Mouse (Mus musculus) neural tube, embryonic 13.5 days (tissue): Measurements from ENCODE around the gene St3gal3. TPM values are rescaled to one million over a fixed set of nuclear protein-coding genes. Genes with fewer than 3 reads are reported as not detected.

Source experiments
- ATAC-seq: fragments of 200-750 bp; cut with Nextera tagmentation; 2 replicates; pipeline ENCODE4 v1.8.0; 2017; ENCODE audit warnings: low read depth, mild to moderate bottlenecking, moderate TSS enrichment, moderate library complexity
- H3K27ac ChIP-seq: fragments of 300-500 bp; sonication (generic); replicated peaks from 2 replicates; pipeline ENCODE4 v1.5.1; 2015; ENCODE audit warnings: moderate library complexity, mild to moderate bottlenecking, inconsistent platforms
- H3K27me3 ChIP-seq: fragments of 300-500 bp; sonication (generic); 2 replicates; pipeline ENCODE4 v1.6.1; 2015; ENCODE audit warnings: mild to moderate bottlenecking, inconsistent platforms
- H3K36me3 ChIP-seq: fragments of 300-500 bp; sonication (generic); 2 replicates; pipeline ENCODE4 v1.6.1; 2015; ENCODE audit warnings: mild to moderate bottlenecking, inconsistent platforms
- H3K4me1 ChIP-seq: fragments of 300-500 bp; sonication (generic); replicated peaks from 2 replicates; pipeline ENCODE4 v1.6.1; 2015; ENCODE audit warnings: inconsistent platforms
- H3K4me2 ChIP-seq: fragments of 300-500 bp; sonication (generic); 2 replicates; pipeline ENCODE4 v1.6.1; 2015; ENCODE audit warnings: inconsistent platforms, mild to moderate bottlenecking, moderate library complexity
- H3K4me3 ChIP-seq: fragments of 300-500 bp; sonication (generic); 2 replicates; pipeline ENCODE4 v1.5.1; 2015; ENCODE audit warnings: mild to moderate bottlenecking, inconsistent platforms
- H3K9ac ChIP-seq: fragments of 300-500 bp; sonication (generic); 2 replicates; pipeline ENCODE4 v1.6.1; 2015; ENCODE audit warnings: moderate library complexity, mild to moderate bottlenecking, inconsistent platforms
- H3K9me3 ChIP-seq: fragments of 300-500 bp; sonication (generic); 2 replicates; pipeline ENCODE4 v1.6.1; 2016; ENCODE audit warnings: inconsistent platforms
- WGBS: fragments of 180-500 bp; shearing (Covaris S2); methylation state at CpG from one replicate; pipeline ENCODE4 v1.1.7; 2015; 5-methylcytosine and 5-hydroxymethylcytosine counted together
- polyA plus RNA-seq: library from polyadenylated mRNA; unstranded; fragments of >200 nt; fragmentation: Nextera tagmentation; extraction: Ambion mirVana; gene quantifications from 2 replicates; pipeline ENCODE4 v1.2.1, GENCODE M21; 2015

The St3gal3 gene
- polyA plus RNA-seq, 1 experiment from 2014 or later: 12.2 TPM

GRCm38 (mm10) chr4:118081608-118082331 lies 52.9 kb downstream of the St3gal3 start:
- Histone ChIP-seq H3K4me3 (no peak overlapping the region), H3K36me3 (no peaks in the 10 kb centered on the region), H3K9ac (no peak overlapping the region), H3K27ac (no peak overlapping the region), H3K4me1 (peaks cover 23% of the 10 kb centered on the region), H3K9me3 (no peaks in the 10 kb centered on the region), H3K27me3 (no peaks in the 10 kb centered on the region), H3K4me2 (no peak overlapping the region)
- ATAC-seq: no peak
- WGBS: 83% methylated on average over 18 of the region's 18 CpGs

GRCm38 (mm10) chr4:118080481-118080880 lies 54.2 kb downstream of the St3gal3 start:
- Histone ChIP-seq H3K4me1 (peaks cover 24% of the 10 kb centered on the region), H3K4me3 (no peak overlapping the region), H3K4me2 (no peak overlapping the region), H3K9me3 (no peaks in the 10 kb centered on the region), H3K27me3 (no peaks in the 10 kb centered on the region), H3K9ac (no peak overlapping the region), H3K36me3 (no peaks in the 10 kb centered on the region), H3K27ac (no peak overlapping the region)
- WGBS: 77% methylated on average over 8 of the region's 8 CpGs
- no peak for ATAC-seq

DNA sequence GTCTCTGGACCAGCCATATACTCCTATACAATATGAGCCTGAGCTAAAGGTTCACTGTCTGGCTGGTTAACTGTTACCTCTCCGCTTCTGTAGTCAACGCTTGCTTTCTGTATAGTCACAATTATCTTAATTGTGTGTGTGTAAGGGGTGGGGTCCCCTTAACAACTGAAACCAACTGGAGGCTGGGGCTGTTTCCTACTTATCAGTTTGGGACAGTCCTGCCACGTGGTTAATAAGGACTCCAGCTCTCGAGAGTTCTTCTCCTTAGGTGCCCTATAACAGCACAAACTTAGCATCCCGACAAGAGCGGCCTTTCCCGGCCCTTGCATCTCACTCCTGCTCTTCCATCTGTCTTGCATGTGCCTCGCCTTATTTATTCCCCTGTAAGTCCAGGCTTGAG lies 55.5 kb downstream of the St3gal3 start:
- no peak overlapping the region for H3K4me2 ChIP-seq
- H3K27ac ChIP-seq: no peak overlapping the region
- WGBS: 85% methylated on average over 8 of the region's 8 CpGs

DNA sequence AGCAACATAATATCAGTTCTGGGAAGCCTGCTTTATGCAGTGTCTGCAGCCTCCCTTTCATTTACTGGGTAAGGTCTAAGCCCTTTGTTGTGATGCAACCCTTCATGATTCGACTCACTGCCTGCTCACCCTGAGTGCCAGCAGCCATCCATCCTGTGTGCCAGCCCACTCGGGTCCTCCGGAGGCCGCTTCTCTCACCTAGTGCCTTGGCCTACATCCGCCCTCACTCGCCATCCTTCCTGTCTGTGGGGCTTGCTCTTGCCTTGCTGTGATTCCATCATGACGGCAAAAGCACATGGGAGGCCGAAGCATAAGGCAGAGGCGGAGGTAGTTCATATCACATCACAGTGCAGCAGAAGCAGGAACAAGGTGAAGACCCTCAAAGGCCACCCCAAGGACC lies 56.1 kb downstream of the St3gal3 start:
- WGBS: 80% methylated on average over 9 of the region's 9 CpGs
- no peak for ATAC-seq
- Histone ChIP-seq H3K9me3 (peaks cover 2% of the 10 kb centered on the region; the same call in 1 of the 2 replicates), H3K27ac (no peak overlapping the region), H3K27me3 (no peaks in the 10 kb centered on the region), H3K9ac (no peak overlapping the region), H3K4me1 (peaks cover 24% of the 10 kb centered on the region), H3K4me2 (no peak overlapping the region), H3K36me3 (no peaks in the 10 kb centered on the region), H3K4me3 (no peak overlapping the region)

More for the DNA sequence above, 55.5 kb downstream of the St3gal3 start:
- H3K27me3 ChIP-seq: no peaks in the 10 kb centered on the region
- H3K36me3 ChIP-seq: no peaks in the 10 kb centered on the region
- H3K9me3 ChIP-seq: peaks cover under 1% of the 10 kb centered on the region; the same call in 1 of the 2 replicates
- ATAC-seq: no peak
- no peak overlapping the region for H3K4me3 ChIP-seq
- no peak overlapping the region for H3K9ac ChIP-seq
- peaks cover 24% of the 10 kb centered on the region for H3K4me1 ChIP-seq

DNA sequence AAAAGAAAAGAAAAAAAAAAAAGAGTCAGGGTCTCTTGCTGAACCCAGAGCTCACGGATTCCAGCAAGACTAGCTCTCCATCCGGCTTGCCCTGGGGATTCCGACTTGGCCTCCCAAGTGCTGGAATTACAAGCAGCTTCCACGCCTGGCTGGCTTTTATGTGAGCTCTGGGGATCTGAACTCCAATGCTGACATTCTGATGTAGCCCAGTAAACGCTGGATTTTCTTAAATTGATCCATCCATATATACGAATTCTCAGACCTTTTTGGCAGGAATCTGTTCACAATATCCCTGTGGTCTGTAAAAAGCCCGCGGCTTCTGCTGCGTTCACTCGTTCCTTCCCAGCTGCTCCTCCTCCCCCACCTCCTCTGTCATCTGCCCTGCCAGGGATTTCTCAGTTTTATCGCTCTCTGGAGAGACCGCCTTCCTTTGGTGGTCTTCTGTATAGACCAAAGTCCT lies 57.4 kb downstream of the St3gal3 start:
- peak overlapping the region; percentile 22; the same call in 1 of the 2 replicates for H3K4me2 ChIP-seq
- no peaks in the 10 kb centered on the region for H3K36me3 ChIP-seq
- H3K27ac ChIP-seq: peak overlapping the region; percentile 67
- peak; percentile 52; the same call in 1 of the 2 replicates for ATAC-seq
- 25% methylated on average over 12 of the region's 12 CpGs for WGBS
- H3K27me3 ChIP-seq: no peaks in the 10 kb centered on the region
- peaks cover 2% of the 10 kb centered on the region; the same call in 1 of the 2 replicates for H3K9me3 ChIP-seq
- peak overlapping the region; percentile 48; the same call in 1 of the 2 replicates for H3K9ac ChIP-seq
- H3K4me3 ChIP-seq: no peak overlapping the region
- H3K4me1 ChIP-seq: peaks cover 21% of the 10 kb centered on the region

GRCm38 (mm10) chr4:118076648-118077047 lies 58.1 kb downstream of the St3gal3 start:
- H3K4me2 ChIP-seq: no peak overlapping the region
- 79% methylated on average over 1 of the region's 1 CpGs for WGBS

DNA sequence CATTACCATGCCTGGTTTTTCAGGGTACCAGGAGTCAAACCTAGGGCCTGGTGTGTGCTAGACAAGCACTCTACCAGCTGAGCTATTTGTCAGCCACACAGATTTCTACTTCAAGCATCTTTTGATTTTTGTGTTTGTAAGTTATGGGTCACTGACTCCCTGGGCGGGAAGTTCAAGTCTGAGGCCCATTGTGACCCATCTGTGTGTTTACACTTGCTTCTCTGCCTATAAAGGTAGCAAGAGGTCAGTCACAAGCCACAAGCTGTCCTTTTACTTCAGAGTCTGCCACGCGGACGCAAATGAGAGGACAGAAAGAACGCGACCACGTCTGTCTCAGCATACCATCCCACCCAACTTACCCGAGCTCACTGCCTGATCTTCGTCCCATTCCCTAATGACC lies 59.4 kb downstream of the St3gal3 start:
- WGBS: 58% methylated on average over 9 of the region's 9 CpGs
- H3K4me1 ChIP-seq: peaks cover 31% of the 10 kb centered on the region
- no peak overlapping the region for H3K4me3 ChIP-seq
- H3K9ac ChIP-seq: no peak overlapping the region
- ATAC-seq: no peak
- no peaks in the 10 kb centered on the region for H3K36me3 ChIP-seq
- no peak overlapping the region for H3K27ac ChIP-seq
- H3K4me2 ChIP-seq: no peak overlapping the region
- no peaks in the 10 kb centered on the region for H3K27me3 ChIP-seq
- peaks cover 2% of the 10 kb centered on the region; the same call in 1 of the 2 replicates for H3K9me3 ChIP-seq

More at GRCm38 (mm10) chr4:118076648-118077047, 58.1 kb downstream of the St3gal3 start:
- H3K9ac ChIP-seq: no peak overlapping the region
- ATAC-seq: no peak
- H3K27me3 ChIP-seq: no peaks in the 10 kb centered on the region
- no peak overlapping the region for H3K4me3 ChIP-seq
- H3K4me1 ChIP-seq: peaks cover 27% of the 10 kb centered on the region
- peaks cover 2% of the 10 kb centered on the region; the same call in 1 of the 2 replicates for H3K9me3 ChIP-seq
- H3K36me3 ChIP-seq: no peaks in the 10 kb centered on the region
- H3K27ac ChIP-seq: no peak overlapping the region

DNA sequence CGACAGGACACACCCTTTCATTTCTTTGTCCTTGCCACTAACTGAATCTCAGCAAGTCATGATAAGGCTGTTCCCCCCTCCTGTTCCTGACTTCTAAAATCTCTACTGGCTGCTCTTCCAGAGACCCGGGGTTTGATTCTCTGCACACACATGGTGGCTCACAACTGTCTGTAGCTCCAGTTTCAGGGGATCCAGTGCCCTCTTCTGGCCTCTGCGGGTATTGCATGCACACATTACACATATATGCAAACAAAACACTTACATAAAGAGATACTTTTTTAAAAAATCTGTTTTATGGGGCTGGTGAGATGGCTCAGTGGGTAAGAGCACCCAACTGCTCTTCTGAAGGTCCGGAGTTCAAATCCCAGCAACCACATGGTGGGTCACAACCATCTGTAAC lies 60.5 kb downstream of the St3gal3 start:
- no peak overlapping the region for H3K9ac ChIP-seq
- ATAC-seq: no peak
- H3K9me3 ChIP-seq: peaks cover 2% of the 10 kb centered on the region; the same call in 1 of the 2 replicates
- no peak overlapping the region for H3K4me3 ChIP-seq
- peaks cover 31% of the 10 kb centered on the region for H3K4me1 ChIP-seq
- no peaks in the 10 kb centered on the region for H3K27me3 ChIP-seq
- no peak overlapping the region for H3K27ac ChIP-seq
- H3K36me3 ChIP-seq: no peaks in the 10 kb centered on the region
- H3K4me2 ChIP-seq: no peak overlapping the region
- WGBS: 95% methylated on average over 4 of the region's 4 CpGs

GRCm38 (mm10) chr4:118073128-118073527 lies 61.6 kb downstream of the St3gal3 start:
- H3K9ac ChIP-seq: no peak overlapping the region

GRCm38 (mm10) chr4:118071891-118072290 lies 62.8 kb downstream of the St3gal3 start:
- 0 out of 2 replicates have a peak overlapping the region, but pooled peaks have one; percentile 12 for H3K9ac ChIP-seq
- WGBS: 72% methylated on average over 7 of the region's 7 CpGs
- H3K4me3 ChIP-seq: no peak overlapping the region
- H3K36me3 ChIP-seq: no peaks in the 10 kb centered on the region
- H3K27ac ChIP-seq: 0 out of 2 replicates have a peak overlapping the region, but pooled peaks have one; percentile 7
- peaks cover 2% of the 10 kb centered on the region; the same call in 1 of the 2 replicates for H3K9me3 ChIP-seq
- no peak overlapping the region for H3K4me2 ChIP-seq
- ATAC-seq: no peak
- peaks cover 13% of the 10 kb centered on the region for H3K4me1 ChIP-seq
- no peaks in the 10 kb centered on the region for H3K27me3 ChIP-seq

More at GRCm38 (mm10) chr4:118073128-118073527, 61.6 kb downstream of the St3gal3 start:
- no peak for ATAC-seq
- H3K9me3 ChIP-seq: peaks cover 2% of the 10 kb centered on the region; the same call in 1 of the 2 replicates
- no peaks in the 10 kb centered on the region for H3K36me3 ChIP-seq
- no peak overlapping the region for H3K27ac ChIP-seq
- 89% methylated on average over 6 of the region's 6 CpGs for WGBS
- H3K4me2 ChIP-seq: no peak overlapping the region
- H3K27me3 ChIP-seq: no peaks in the 10 kb centered on the region
- H3K4me3 ChIP-seq: no peak overlapping the region
- peaks cover 25% of the 10 kb centered on the region for H3K4me1 ChIP-seq

GRCm38 (mm10) chr4:118070255-118071234 lies 64.2 kb downstream of the St3gal3 start:
- Histone ChIP-seq H3K9ac (no peak overlapping the region), H3K27ac (no peak overlapping the region), H3K4me2 (no peak overlapping the region), H3K27me3 (no peaks in the 10 kb centered on the region), H3K4me3 (no peak overlapping the region), H3K9me3 (peaks cover 2% of the 10 kb centered on the region; the same call in 1 of the 2 replicates), H3K4me1 (peaks cover 10% of the 10 kb centered on the region), H3K36me3 (no peaks in the 10 kb centered on the region)
- no peak for ATAC-seq
- 87% methylated on average over 9 of the region's 9 CpGs for WGBS
